Mouse (Mus musculus) forebrain, embryonic 15.5 days (tissue): ENCODE results near the gene Gm21083. TPM values are rescaled to one million over a fixed set of nuclear protein-coding genes. Genes with fewer than 3 reads are reported as not detected.
"Not testable (repeated sequence)": the region's sequence is repeated elsewhere in the genome, so short reads cannot be mapped to it uniquely, and the experiment has no call there.

ENCODE experiments used
- ATAC-seq: fragments of 200-750 bp; cut with Nextera tagmentation; replicated peaks from 2 replicates; pipeline ENCODE4 v1.8.0; 2017; ENCODE audit warnings: mild to moderate bottlenecking, moderate TSS enrichment, moderate library complexity
- H3K27ac ChIP-seq: fragments of 300-500 bp; sonication (generic); replicated peaks from 2 replicates; pipeline ENCODE4 v1.5.1; 2015; ENCODE audit warnings: mild to moderate bottlenecking, inconsistent platforms
- H3K27me3 ChIP-seq: fragments of 300-500 bp; sonication (generic); 2 replicates; pipeline ENCODE4 v1.6.1; 2015; ENCODE audit warnings: inconsistent platforms
- H3K36me3 ChIP-seq: fragments of 300-500 bp; sonication (generic); 2 replicates; pipeline ENCODE4 v1.6.1; 2015; ENCODE audit warnings: mild to moderate bottlenecking, inconsistent platforms
- H3K4me1 ChIP-seq: fragments of 300-500 bp; sonication (generic); 2 replicates; pipeline ENCODE4 v1.6.1; 2015; ENCODE audit warnings: inconsistent platforms
- H3K4me2 ChIP-seq: fragments of 300-500 bp; sonication (generic); replicated peaks from 2 replicates; pipeline ENCODE4 v1.6.1; 2015; ENCODE audit warnings: mild to moderate bottlenecking, inconsistent platforms
- H3K4me3 ChIP-seq: fragments of 300-500 bp; sonication (generic); 2 replicates; pipeline ENCODE4 v1.5.1; 2015; ENCODE audit warnings: mild to moderate bottlenecking, inconsistent platforms
- H3K9ac ChIP-seq: fragments of 300-500 bp; sonication (generic); replicated peaks from 2 replicates; pipeline ENCODE4 v1.6.1; 2015; ENCODE audit warnings: mild to moderate bottlenecking, inconsistent platforms
- H3K9me3 ChIP-seq: fragments of 300-500 bp; sonication (generic); 2 replicates; pipeline ENCODE4 v1.6.1; 2016; ENCODE audit warnings: inconsistent platforms
- WGBS: fragments of 180-500 bp; shearing (Covaris S2); methylation state at CpG from one replicate; pipeline ENCODE4 v1.1.7; 2015; ENCODE audit warnings: mixed read lengths; 5-methylcytosine and 5-hydroxymethylcytosine counted together
- polyA plus RNA-seq: library from polyadenylated mRNA; unstranded; fragments of >200 nt; fragmentation: Nextera tagmentation; extraction: Ambion mirVana; gene quantifications from 2 replicates; pipeline ENCODE4 v1.2.1, GENCODE M21; 2015

Gene Gm21083
- polyA plus RNA-seq, 1 experiment from 2014 or later = not detected

GRCm38 (mm10) chr5:15600342-15600741 lies 23.2 kb downstream of the Gm21083 start:
- not testable (repeated sequence) for H3K4me3 ChIP-seq, H3K27ac ChIP-seq, H3K4me1 ChIP-seq, H3K4me2 ChIP-seq, H3K27me3 ChIP-seq, H3K36me3 ChIP-seq, H3K9ac ChIP-seq, ATAC-seq
- peaks cover 24% of the 10 kb centered on the region for H3K9me3 ChIP-seq
- WGBS = 40% methylated on average over 4 of the region's 4 CpGs

GRCm38 (mm10) chr5:15601481-15601880 lies 24.3 kb downstream of the Gm21083 start:
- not testable (repeated sequence) for H3K4me1 ChIP-seq, H3K27ac ChIP-seq, ATAC-seq, H3K9ac ChIP-seq, H3K4me2 ChIP-seq, H3K27me3 ChIP-seq, H3K4me3 ChIP-seq, H3K36me3 ChIP-seq
- peaks cover 24% of the 10 kb centered on the region for H3K9me3 ChIP-seq
- WGBS = 67% methylated on average over 5 of the region's 5 CpGs

GRCm38 (mm10) chr5:15601960-15602359 lies 24.8 kb downstream of the Gm21083 start:
- not testable (repeated sequence) for H3K9ac ChIP-seq, H3K36me3 ChIP-seq, H3K27me3 ChIP-seq, H3K4me2 ChIP-seq, H3K4me3 ChIP-seq, H3K4me1 ChIP-seq, H3K27ac ChIP-seq, ATAC-seq
- peaks cover 28% of the 10 kb centered on the region for H3K9me3 ChIP-seq
- 72% methylated on average over 3 of the region's 3 CpGs for WGBS

GRCm38 (mm10) chr5:15602424-15602947 lies 25.4 kb downstream of the Gm21083 start:
- not testable (repeated sequence) for H3K27ac ChIP-seq, H3K27me3 ChIP-seq, H3K36me3 ChIP-seq, H3K9ac ChIP-seq, H3K4me3 ChIP-seq, H3K4me2 ChIP-seq, ATAC-seq, H3K4me1 ChIP-seq
- WGBS = 60% methylated on average over 3 of the region's 3 CpGs
- peaks cover 28% of the 10 kb centered on the region for H3K9me3 ChIP-seq

- not testable (repeated sequence) for H3K4me1 ChIP-seq, H3K36me3 ChIP-seq, ATAC-seq, H3K9ac ChIP-seq, H3K4me2 ChIP-seq, H3K27me3 ChIP-seq, H3K4me3 ChIP-seq, H3K27ac ChIP-seq
- 57% methylated on average over 2 of the region's 2 CpGs for WGBS
- H3K9me3 ChIP-seq = peaks cover 28% of the 10 kb centered on the region
Observed at GRCm38 (mm10) chr5:15603008-15603407, 25.9 kb downstream of the Gm21083 start.

GRCm38 (mm10) chr5:15603585-15603984 lies 26.5 kb downstream of the Gm21083 start:
- H3K9me3 ChIP-seq = peaks cover 24% of the 10 kb centered on the region
- ATAC-seq, H3K36me3 ChIP-seq, H3K9ac ChIP-seq, H3K27me3 ChIP-seq, H3K4me1 ChIP-seq, H3K4me3 ChIP-seq, H3K4me2 ChIP-seq, H3K27ac ChIP-seq: not testable (repeated sequence)
- WGBS = 76% methylated on average over 8 of the region's 8 CpGs

- not testable (repeated sequence) for H3K27ac ChIP-seq, H3K4me1 ChIP-seq, H3K9ac ChIP-seq, H3K36me3 ChIP-seq, H3K4me2 ChIP-seq, H3K27me3 ChIP-seq, H3K4me3 ChIP-seq
- peak; percentile 60 for ATAC-seq
- WGBS = 65% methylated on average over 6 of the region's 6 CpGs
- peaks cover 17% of the 10 kb centered on the region for H3K9me3 ChIP-seq
Observed at GRCm38 (mm10) chr5:15606677-15607076, 29.5 kb downstream of the Gm21083 start.

- H3K4me2 ChIP-seq, H3K27ac ChIP-seq, H3K4me1 ChIP-seq, H3K4me3 ChIP-seq, H3K9ac ChIP-seq, ATAC-seq, H3K9me3 ChIP-seq, H3K36me3 ChIP-seq, H3K27me3 ChIP-seq: not testable (repeated sequence)
- 4% methylated on average over 1 of the region's 1 CpGs for WGBS
Observed at GRCm38 (mm10) chr5:15610695-15611094, 33.6 kb downstream of the Gm21083 start.

GRCm38 (mm10) chr5:15616195-15616594 lies 39.1 kb downstream of the Gm21083 start:
- H3K27me3 ChIP-seq = not testable (repeated sequence)
- WGBS = 81% methylated on average over 3 of the region's 3 CpGs

GRCm38 (mm10) chr5:15618764-15619163 lies 41.6 kb downstream of the Gm21083 start, which contains the start of gene Speer4d:
Speer4d (plus strand) TSS chr5:15619064.
- H3K9me3 ChIP-seq, H3K4me1 ChIP-seq, H3K4me3 ChIP-seq, ATAC-seq, H3K27me3 ChIP-seq, H3K36me3 ChIP-seq, H3K27ac ChIP-seq, H3K9ac ChIP-seq, H3K4me2 ChIP-seq: not testable (repeated sequence)
- WGBS = 66% methylated on average over 1 of the region's 1 CpGs

More at GRCm38 (mm10) chr5:15616195-15616594, 39.1 kb downstream of the Gm21083 start:
- not testable (repeated sequence) for H3K27ac ChIP-seq, H3K4me3 ChIP-seq, H3K36me3 ChIP-seq, H3K9ac ChIP-seq, H3K4me2 ChIP-seq, H3K9me3 ChIP-seq, H3K4me1 ChIP-seq, ATAC-seq

GRCm38 (mm10) chr5:15628136-15628535 lies 51.0 kb downstream of the Gm21083 start:
- H3K4me3 ChIP-seq, H3K9me3 ChIP-seq, H3K4me2 ChIP-seq, ATAC-seq, H3K36me3 ChIP-seq, H3K4me1 ChIP-seq, H3K27me3 ChIP-seq, H3K9ac ChIP-seq, H3K27ac ChIP-seq: not testable (repeated sequence)
- 34% methylated on average over 1 of the region's 1 CpGs for WGBS

GRCm38 (mm10) chr5:15630068-15630467 lies 52.9 kb downstream of the Gm21083 start:
- H3K9me3 ChIP-seq, H3K27me3 ChIP-seq, ATAC-seq, H3K4me1 ChIP-seq, H3K36me3 ChIP-seq, H3K9ac ChIP-seq, H3K4me3 ChIP-seq, H3K27ac ChIP-seq, H3K4me2 ChIP-seq: not testable (repeated sequence)
- WGBS = 34% methylated on average over 5 of the region's 5 CpGs
